Mouse (Mus musculus) testis, postnatal 14 days (tissue): ENCODE results near the gene Spin2c.

Source experiments
- DNase-seq: peaks from one replicate; pipeline ENCODE4 v3.0.0; 2021; ENCODE audit warnings: low spot score

Spin2c gene

DNA sequence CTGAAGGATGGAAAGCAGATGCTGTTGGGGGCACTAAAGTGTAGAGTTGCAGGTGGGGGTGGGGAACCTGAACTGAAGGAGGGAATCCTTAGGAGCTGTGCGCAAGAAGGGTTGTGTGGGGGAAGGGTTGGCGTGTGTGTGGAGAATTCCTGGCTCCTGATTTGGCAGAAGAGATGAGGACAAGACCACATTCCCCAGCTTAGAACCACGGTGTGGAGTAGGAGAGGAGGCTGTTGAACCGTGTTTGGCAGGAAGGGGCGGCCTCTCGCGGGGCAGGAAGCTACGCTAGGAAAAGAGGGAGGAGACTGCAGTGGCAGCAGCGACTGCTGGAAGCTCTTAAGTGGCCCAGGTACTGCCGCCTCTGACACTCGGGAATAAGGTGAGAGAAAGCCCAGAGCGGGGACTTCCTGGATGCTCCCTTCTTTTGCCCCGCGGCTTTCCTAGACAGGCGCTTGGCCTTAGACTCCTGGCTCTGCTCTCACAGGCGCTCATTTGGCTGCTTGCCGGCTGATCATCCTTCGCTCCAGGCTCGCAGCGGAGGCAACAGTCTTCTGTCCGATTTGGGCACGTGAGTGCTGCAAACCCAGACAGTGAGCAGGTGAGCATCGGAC lies at the start of gene Spin2c:
TSS of gene Spin2c (plus strand) at position 275 of the 611 bp plus-strand sequence.
- DNase-seq, result peak; percentile 27

GRCm38 (mm10) chrX:153832606-153833005 lies 581 bp downstream of the Spin2c start:
- no peak for DNase-seq
